Mouse (Mus musculus): Measurements from ENCODE around the gene Irf5.

GRCm38 (mm10) chr6:29485951-29486350 lies 40.5 kb upstream of the Irf5 start:
- TF ChIP-seq CTCF (IDR thresholded peaks at IDR 0.05; ENCODE audit: insufficient read depth, low read depth, low read length) (no peak), POLR2A (IDR thresholded peaks at IDR 0.05; ENCODE audit: insufficient read depth, low read depth, low read length) (no peak)

Measured in olfactory bulb, adult 2 months (tissue).